Mouse (Mus musculus) limb, embryonic 10.5 days (tissue): Measurements from ENCODE around the gene Hs1bp3. TPM values are rescaled to one million over a fixed set of nuclear protein-coding genes. Genes with fewer than 3 reads are reported as not detected.

Source experiments
- DNase-seq: peaks from one replicate; pipeline ENCODE4 v3.0.0-alpha.2; 2017; ENCODE audit warnings: low spot score
- H3K27ac ChIP-seq: fragments of 300-500 bp; sonication (generic); 2 replicates; pipeline ENCODE4 v1.5.1; 2016; ENCODE audit warnings: mild to moderate bottlenecking
- H3K27me3 ChIP-seq: fragments of 300-500 bp; sonication (generic); 2 replicates; pipeline ENCODE4 v1.6.1; 2016; ENCODE audit warnings: low read depth, mild to moderate bottlenecking; ENCODE audit not compliant: poor library complexity, severe bottlenecking
- H3K36me3 ChIP-seq: fragments of 300-500 bp; sonication (generic); 2 replicates; pipeline ENCODE4 v1.6.1; 2016; ENCODE audit warnings: mild to moderate bottlenecking, moderate library complexity
- H3K4me1 ChIP-seq: fragments of 300-500 bp; sonication (generic); 2 replicates; pipeline ENCODE4 v1.6.1; 2016
- H3K4me3 ChIP-seq: fragments of 300-500 bp; sonication (generic); 2 replicates; pipeline ENCODE4 v1.5.1; 2016; ENCODE audit warnings: mild to moderate bottlenecking, moderate library complexity
- H3K9me3 ChIP-seq: fragments of 300-500 bp; sonication (generic); replicated peaks from 2 replicates; pipeline ENCODE4 v1.6.1; 2016; ENCODE audit warnings: mild to moderate bottlenecking
- WGBS: fragments of 180-500 bp; shearing (Covaris S2); methylation state at CpG from one replicate; pipeline ENCODE4 v1.1.7; 2016; 5-methylcytosine and 5-hydroxymethylcytosine counted together
- polyA plus RNA-seq: library from polyadenylated mRNA; unstranded; fragments of >200 nt; fragmentation: Nextera tagmentation; extraction: Ambion mirVana; gene quantifications from 2 replicates; pipeline ENCODE4 v1.2.1, GENCODE M21; 2016

The Hs1bp3 gene
- polyA plus RNA-seq, 1 experiment from 2014 or later, result 19.5 TPM

- Histone ChIP-seq H3K36me3 (no peaks in the 10 kb centered on the region), H3K4me3 (no peak overlapping the region), H3K27me3 (peaks cover 83% of the 10 kb centered on the region), H3K27ac (no peak overlapping the region), H3K9me3 (no peaks in the 10 kb centered on the region), H3K4me1 (peaks cover 34% of the 10 kb centered on the region)
- no peak for DNase-seq
- WGBS, result 90% methylated on average over 2 of the region's 2 CpGs
These were observed 17.1 kb upstream of the Hs1bp3 start for GRCm38 (mm10) chr12:8296154-8296553.

- H3K27ac ChIP-seq, result peak overlapping the region; percentile 53
These were observed 15.5 kb upstream of the Hs1bp3 start for GRCm38 (mm10) chr12:8297586-8298214.

GRCm38 (mm10) chr12:8298361-8299142, 14.7 kb upstream of the Hs1bp3 start:
- H3K9me3 ChIP-seq, result no peaks in the 10 kb centered on the region
- 1% methylated on average over 85 of the region's 85 CpGs for WGBS
- peak overlapping the region; percentile 51 for H3K4me3 ChIP-seq
- peaks cover 47% of the 10 kb centered on the region for H3K4me1 ChIP-seq
- peak overlapping the region; percentile 53 for H3K27ac ChIP-seq
- H3K36me3 ChIP-seq, result no peaks in the 10 kb centered on the region
- DNase-seq, result peak; percentile 68
- H3K27me3 ChIP-seq, result peaks cover 100% of the 10 kb centered on the region

More at GRCm38 (mm10) chr12:8297586-8298214, 15.5 kb upstream of the Hs1bp3 start:
- Histone ChIP-seq H3K36me3 (no peaks in the 10 kb centered on the region), H3K9me3 (no peaks in the 10 kb centered on the region), H3K4me3 (peak overlapping the region; percentile 51), H3K4me1 (peaks cover 47% of the 10 kb centered on the region), H3K27me3 (peaks cover 99% of the 10 kb centered on the region)
- peak; percentile 60 for DNase-seq
- 6% methylated on average over 34 of the region's 34 CpGs for WGBS

GRCm38 (mm10) chr12:8299143-8300110, 13.8 kb upstream of the Hs1bp3 start:
- H3K4me1 ChIP-seq, result peaks cover 47% of the 10 kb centered on the region
- H3K4me3 ChIP-seq, result peak overlapping the region; percentile 26; the same call in 1 of the 2 replicates
- no peaks in the 10 kb centered on the region for H3K9me3 ChIP-seq
- no peak overlapping the region for H3K27ac ChIP-seq
- DNase-seq, result peak; percentile 58
- 6% methylated on average over 34 of the region's 34 CpGs for WGBS
- no peaks in the 10 kb centered on the region for H3K36me3 ChIP-seq
- peaks cover 100% of the 10 kb centered on the region for H3K27me3 ChIP-seq

- Histone ChIP-seq H3K4me1 (peaks cover 47% of the 10 kb centered on the region), H3K4me3 (peak overlapping the region; percentile 26; the same call in 1 of the 2 replicates), H3K27me3 (peaks cover 100% of the 10 kb centered on the region), H3K27ac (no peak overlapping the region), H3K36me3 (no peaks in the 10 kb centered on the region), H3K9me3 (no peaks in the 10 kb centered on the region)
- peak; percentile 67 for DNase-seq
- WGBS, result 11% methylated on average over 10 of the region's 10 CpGs
These were observed 13.1 kb upstream of the Hs1bp3 start for GRCm38 (mm10) chr12:8300111-8300480.

- no peaks in the 10 kb centered on the region for H3K9me3 ChIP-seq
- peaks cover 44% of the 10 kb centered on the region for H3K4me1 ChIP-seq
- no peaks in the 10 kb centered on the region for H3K36me3 ChIP-seq
- H3K27me3 ChIP-seq, result peaks cover 100% of the 10 kb centered on the region
- WGBS, result 24% methylated on average over 5 of the region's 5 CpGs
- H3K4me3 ChIP-seq, result no peak overlapping the region
- no peak overlapping the region for H3K27ac ChIP-seq
- DNase-seq, result no peak
These were observed 12.7 kb upstream of the Hs1bp3 start for GRCm38 (mm10) chr12:8300521-8300920.

DNA sequence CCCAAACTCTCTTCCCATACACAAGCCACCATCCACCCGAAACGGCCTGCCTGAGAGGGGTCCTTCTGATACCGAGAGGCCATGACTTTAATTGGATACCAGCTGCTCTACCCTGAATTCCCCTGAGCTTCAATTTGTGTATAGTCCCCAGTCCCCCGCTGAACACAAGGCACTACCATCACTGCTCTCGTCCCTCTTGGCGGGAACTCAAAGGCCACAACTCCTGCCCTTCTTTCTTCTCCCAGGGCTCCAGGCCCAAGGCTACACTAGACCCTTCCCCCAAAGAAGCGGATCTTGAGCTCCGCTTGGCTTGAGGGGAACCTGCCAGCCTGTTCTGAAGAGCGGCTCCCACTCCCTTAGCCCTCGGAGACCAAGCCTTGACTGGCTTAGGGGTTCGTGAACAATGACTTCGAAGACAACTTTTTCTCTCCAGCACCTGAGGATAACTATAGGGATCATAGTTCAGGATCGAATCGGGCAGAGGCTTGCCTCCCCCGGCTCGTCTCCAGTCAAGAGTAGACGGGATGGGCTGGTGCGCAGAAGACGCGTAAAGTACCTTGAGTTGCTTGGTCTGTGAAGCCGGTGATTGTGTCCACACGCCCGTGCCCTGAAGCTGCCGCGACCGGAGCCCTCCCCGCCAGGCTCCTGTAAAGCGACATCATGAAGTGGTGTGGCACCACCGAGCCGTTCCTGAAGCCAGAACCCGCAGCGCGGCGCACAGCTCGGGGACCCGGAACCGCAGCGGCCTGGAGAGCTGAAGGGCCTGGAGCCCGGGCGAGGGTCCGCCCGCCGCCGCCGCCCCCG, 12.0 kb upstream of the Hs1bp3 start:
- Histone ChIP-seq H3K27me3 (peaks cover 100% of the 10 kb centered on the region), H3K4me1 (peaks cover 44% of the 10 kb centered on the region), H3K4me3 (peak overlapping the region; percentile 54), H3K27ac (peak overlapping the region; percentile 66), H3K36me3 (no peaks in the 10 kb centered on the region), H3K9me3 (no peaks in the 10 kb centered on the region)
- DNase-seq, result peak; percentile 70
- WGBS, result 3% methylated on average over 46 of the region's 46 CpGs

- Histone ChIP-seq H3K36me3 (no peaks in the 10 kb centered on the region), H3K27ac (peak within 1 kb of the TSS; percentile 66), H3K4me3 (peak within 1 kb of the TSS; percentile 54), H3K27me3 (peaks cover 96% of the 10 kb centered on the region), H3K9me3 (no peaks in the 10 kb centered on the region), H3K4me1 (peaks cover 47% of the 10 kb centered on the region)
- WGBS, result under 1% methylated on average over 41 of the region's 53 CpGs
- no peak for DNase-seq
These were observed 11.3 kb upstream of the Hs1bp3 start, which contains the start of gene Gdf7 for GRCm38 (mm10) chr12:8301841-8302431. TSS of gene Gdf7 (minus strand) at chr12:8301954.

GRCm38 (mm10) chr12:8305258-8305657, 8.0 kb upstream of the Hs1bp3 start:
- WGBS, result 52% methylated on average over 2 of the region's 2 CpGs
- peaks cover 28% of the 10 kb centered on the region for H3K4me1 ChIP-seq
- peaks cover 74% of the 10 kb centered on the region for H3K27me3 ChIP-seq
- no peak overlapping the region for H3K27ac ChIP-seq
- H3K9me3 ChIP-seq, result no peaks in the 10 kb centered on the region
- no peak for DNase-seq
- H3K4me3 ChIP-seq, result no peak overlapping the region
- H3K36me3 ChIP-seq, result no peaks in the 10 kb centered on the region

- WGBS, result 11% methylated on average over 5 of the region's 5 CpGs
- Histone ChIP-seq H3K36me3 (no peaks in the 10 kb centered on the region), H3K4me1 (peaks cover 23% of the 10 kb centered on the region), H3K27ac (no peak overlapping the region), H3K27me3 (peaks cover 74% of the 10 kb centered on the region), H3K4me3 (no peak overlapping the region), H3K9me3 (no peaks in the 10 kb centered on the region)
- peak; percentile 83 for DNase-seq
These were observed 6.8 kb upstream of the Hs1bp3 start for GRCm38 (mm10) chr12:8306432-8306831.

GRCm38 (mm10) chr12:8306910-8307309, 6.3 kb upstream of the Hs1bp3 start:
- H3K4me1 ChIP-seq, result peaks cover 18% of the 10 kb centered on the region
- H3K4me3 ChIP-seq, result no peak overlapping the region
- H3K36me3 ChIP-seq, result no peaks in the 10 kb centered on the region
- H3K9me3 ChIP-seq, result no peaks in the 10 kb centered on the region
- 59% methylated on average over 1 of the region's 1 CpGs for WGBS
- H3K27me3 ChIP-seq, result peaks cover 74% of the 10 kb centered on the region
- no peak for DNase-seq
- no peak overlapping the region for H3K27ac ChIP-seq
